8 mouse cellular contexts compared by ENCODE assay signal in the genomic region with DNA sequence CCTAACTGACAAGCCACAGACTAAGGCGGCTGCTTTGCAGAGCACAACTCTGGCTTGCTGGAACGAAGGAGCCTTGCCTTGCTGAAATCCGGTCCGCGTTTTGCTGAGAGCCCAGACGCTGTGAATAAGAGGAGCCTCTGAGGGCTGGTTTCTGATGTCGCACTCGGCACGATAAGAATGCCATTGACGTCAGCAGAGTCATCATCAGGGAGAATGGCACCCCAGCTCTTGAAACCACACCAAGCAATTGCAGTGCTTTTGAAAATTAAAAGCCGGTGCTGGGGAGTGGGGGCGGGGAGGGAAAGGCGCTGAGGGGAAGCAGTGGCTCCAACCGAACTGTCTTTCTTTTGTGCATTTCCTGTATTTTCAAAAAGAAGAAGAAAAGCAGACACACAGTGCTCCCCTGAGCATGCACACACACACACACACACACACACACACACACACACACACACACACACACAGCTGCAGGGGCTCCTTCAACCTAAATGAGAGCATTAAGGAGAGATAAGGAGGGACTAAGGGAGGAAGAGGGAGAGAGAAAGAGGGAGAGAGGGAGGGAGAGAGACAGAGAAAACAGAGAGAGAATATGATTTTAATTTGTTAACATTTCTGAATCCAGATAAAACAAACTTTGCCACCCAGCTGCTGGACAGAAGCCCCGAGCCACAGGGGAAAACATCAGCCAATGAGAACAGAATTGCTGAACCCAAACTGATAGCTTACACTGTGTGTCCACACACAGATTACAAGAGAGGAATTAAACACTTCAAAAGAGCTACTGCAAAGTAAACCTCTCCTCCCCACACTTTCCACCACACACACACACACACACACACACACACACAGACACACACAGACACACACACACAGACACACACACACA.
DNase-seq lines count a peak whose midpoint lies in the region; TF ChIP-seq lines count a peak whose summit lies in the region.

No protein-coding gene starts in this region.

- TF ChIP-seq CTCF in cortical plate, adult 2 months (IDR thresholded peaks at IDR 0.05; ENCODE audit: extremely low read depth, insufficient read depth, low read length) = no peak
- TF ChIP-seq CTCF in left cerebral cortex, adult 2 months (IDR thresholded peaks at IDR 0.05) = no peak

- peak overlapping the region; percentile 25 for H3K4me3 ChIP-seq in cortical plate, adult 2 months (ENCODE audit: insufficient read depth, low read length)
- H3K4me3 ChIP-seq in left cerebral cortex, adult 2 months = peak overlapping the region; percentile 41
- peak overlapping the region; percentile 9; the same call in 1 of the 2 replicates for H3K4me3 ChIP-seq in macrophage (ENCODE audit: inconsistent target)

- TF ChIP-seq POLR2A in cortical plate, adult 2 months (IDR thresholded peaks at IDR 0.05; ENCODE audit: extremely low read depth, insufficient read depth, low read length) = peak; percentile 74; the same call in 1 of the 2 replicates

- peak overlapping the region; percentile 84 for H3K27ac ChIP-seq in cortical plate, adult 2 months (ENCODE audit: insufficient read depth, low read length)
- H3K27ac ChIP-seq in left cerebral cortex, adult 2 months = peak overlapping the region; percentile 90
- H3K27ac ChIP-seq in macrophage = peak overlapping the region; percentile 19; the same call in 1 of the 2 replicates

- WGBS in macrophage (ENCODE audit: missing documents) = 1% methylated on average over 14 of the region's 15 CpGs

- peaks cover 5% of the 10 kb centered on the region; the same call in 1 of the 2 replicates for H3K4me1 ChIP-seq in cortical plate, adult 2 months (ENCODE audit: control insufficient read depth, insufficient read depth, low read length)

- intact Hi-C loops in left cerebral cortex, adult 2 months (cut with DNase I) = loop anchor here (2.0 to 5.0 kb wide), 2 partner anchors 80 to 195 kb away; no protein-coding TSS in a partner anchor

- H3K36me3 ChIP-seq in macrophage (ENCODE audit: inconsistent target) = no peaks in the 10 kb centered on the region

- no peaks in the 10 kb centered on the region for H3K79me2 ChIP-seq in macrophage (ENCODE audit: inconsistent target)

- peak; percentile 90 for DNase-seq in adipocyte (ENCODE audit: low spot score)
- peak; percentile 87 to 88 for DNase-seq in gastrocnemius, adult 8-10 months (ENCODE audit: low spot score in 2 of 2)
- DNase-seq in hindlimb bud, embryonic 11.5 days (ENCODE audit: extremely low spot score, low read depth, low spot score) = peak; percentile 93
- DNase-seq in left cerebral cortex, adult 2 months (ENCODE audit: extremely low spot score in 1 of 2, low spot score in 2 of 2) = peak; percentile 92
- peak; percentile 83 for DNase-seq in retina, postnatal 7 days (ENCODE audit: low read depth, low spot score)
- peak; percentile 83 to 90 for DNase-seq in urinary bladder, adult 18-20 months (ENCODE audit: low spot score in 2 of 2)

Comparison
In these comparisons a context has a peak if more than half of its experiments do, and no peak if none do; other contexts are left out.
1. Peak in every context shown above with its lines: DNase-seq, H3K4me3 ChIP-seq and H3K27ac ChIP-seq.
2. H3K27ac ChIP-seq: peak in every context shown above with its lines; median percentile 90 in left cerebral cortex, adult 2 months; 84 in cortical plate, adult 2 months; 19 in macrophage.